Mouse (Mus musculus) forebrain, embryonic 13.5 days (tissue): ENCODE results near the gene Cpeb3. TPM values are rescaled to one million over a fixed set of nuclear protein-coding genes. Genes with fewer than 3 reads are reported as not detected.

ENCODE experiments used
- ATAC-seq: fragments of 200-750 bp; cut with Nextera tagmentation; 2 replicates; pipeline ENCODE4 v1.8.0; 2017
- H3K27ac ChIP-seq: fragments of 300-500 bp; sonication (generic); 2 replicates; pipeline ENCODE4 v1.5.1; 2015; ENCODE audit warnings: inconsistent platforms, mild to moderate bottlenecking, moderate library complexity
- H3K27me3 ChIP-seq: fragments of 300-500 bp; sonication (generic); 2 replicates; pipeline ENCODE4 v1.6.1; 2015; ENCODE audit warnings: mild to moderate bottlenecking, inconsistent platforms
- H3K36me3 ChIP-seq: fragments of 300-500 bp; sonication (generic); 2 replicates; pipeline ENCODE4 v1.6.1; 2015; ENCODE audit warnings: mild to moderate bottlenecking, inconsistent platforms; ENCODE audit not compliant: poor library complexity, severe bottlenecking
- H3K4me1 ChIP-seq: fragments of 300-500 bp; sonication (generic); 2 replicates; pipeline ENCODE4 v1.6.1; 2015; ENCODE audit warnings: inconsistent platforms
- H3K4me2 ChIP-seq: fragments of 300-500 bp; sonication (generic); 2 replicates; pipeline ENCODE4 v1.6.1; 2015; ENCODE audit warnings: inconsistent platforms, mild to moderate bottlenecking, moderate library complexity
- H3K4me3 ChIP-seq: fragments of 300-500 bp; sonication (generic); 2 replicates; pipeline ENCODE4 v1.5.1; 2015; ENCODE audit warnings: mild to moderate bottlenecking, inconsistent platforms
- H3K9ac ChIP-seq: fragments of 300-500 bp; sonication (generic); 2 replicates; pipeline ENCODE4 v1.6.1; 2015; ENCODE audit warnings: mild to moderate bottlenecking, inconsistent platforms
- H3K9me3 ChIP-seq: fragments of 300-500 bp; sonication (generic); replicated peaks from 2 replicates; pipeline ENCODE4 v1.6.1; 2016; ENCODE audit warnings: inconsistent platforms
- WGBS: fragments of 180-500 bp; shearing (Covaris S2); methylation state at CpG from one replicate; pipeline ENCODE4 v1.1.7; 2015; 5-methylcytosine and 5-hydroxymethylcytosine counted together
- polyA plus RNA-seq: library from polyadenylated mRNA; unstranded; fragments of >200 nt; fragmentation: Nextera tagmentation; extraction: Ambion mirVana; gene quantifications from 2 replicates; pipeline ENCODE4 v1.2.1, GENCODE M21; 2015

The Cpeb3 gene
- polyA plus RNA-seq, 1 experiment from 2014 or later, result 4.2 TPM

- no peaks in the 10 kb centered on the region for H3K36me3 ChIP-seq
- no peaks in the 10 kb centered on the region for H3K4me1 ChIP-seq
- no peaks in the 10 kb centered on the region for H3K9me3 ChIP-seq
- no peak overlapping the region for H3K9ac ChIP-seq
- no peaks in the 10 kb centered on the region for H3K27me3 ChIP-seq
- no peak for ATAC-seq
- WGBS, result 91% methylated on average over 4 of the region's 4 CpGs
- H3K4me2 ChIP-seq, result no peak overlapping the region
- no peak overlapping the region for H3K27ac ChIP-seq
- H3K4me3 ChIP-seq, result no peak overlapping the region
Measured at GRCm38 (mm10) chr19:37133666-37134065, 74.7 kb downstream of the Cpeb3 start.

GRCm38 (mm10) chr19:37131660-37132059 lies 76.7 kb downstream of the Cpeb3 start:
- Histone ChIP-seq H3K9ac (no peak overlapping the region), H3K27me3 (no peaks in the 10 kb centered on the region), H3K27ac (no peak overlapping the region), H3K9me3 (no peaks in the 10 kb centered on the region), H3K4me3 (no peak overlapping the region), H3K4me1 (no peaks in the 10 kb centered on the region), H3K4me2 (no peak overlapping the region), H3K36me3 (no peaks in the 10 kb centered on the region)
- no peak for ATAC-seq
- 94% methylated on average over 1 of the region's 1 CpGs for WGBS

- Histone ChIP-seq H3K4me1 (no peaks in the 10 kb centered on the region), H3K4me3 (no peak overlapping the region), H3K27me3 (no peaks in the 10 kb centered on the region), H3K27ac (no peak overlapping the region), H3K9ac (no peak overlapping the region), H3K36me3 (no peaks in the 10 kb centered on the region), H3K4me2 (no peak overlapping the region), H3K9me3 (no peaks in the 10 kb centered on the region)
- 97% methylated on average over 4 of the region's 4 CpGs for WGBS
- no peak for ATAC-seq
Measured at GRCm38 (mm10) chr19:37128461-37128860, 79.9 kb downstream of the Cpeb3 start.

- Histone ChIP-seq H3K9ac (no peak overlapping the region), H3K9me3 (no peaks in the 10 kb centered on the region), H3K4me1 (no peaks in the 10 kb centered on the region), H3K27ac (no peak overlapping the region), H3K36me3 (no peaks in the 10 kb centered on the region), H3K4me3 (no peak overlapping the region), H3K4me2 (no peak overlapping the region), H3K27me3 (no peaks in the 10 kb centered on the region)
- WGBS, result 77% methylated on average over 5 of the region's 5 CpGs
- no peak for ATAC-seq
Measured at GRCm38 (mm10) chr19:37127018-37127567, 81.3 kb downstream of the Cpeb3 start.

GRCm38 (mm10) chr19:37124961-37125360 lies 83.4 kb downstream of the Cpeb3 start:
- Histone ChIP-seq H3K27me3 (no peaks in the 10 kb centered on the region), H3K9ac (no peak overlapping the region), H3K4me2 (no peak overlapping the region), H3K27ac (no peak overlapping the region), H3K4me3 (no peak overlapping the region), H3K4me1 (no peaks in the 10 kb centered on the region), H3K36me3 (no peaks in the 10 kb centered on the region), H3K9me3 (no peaks in the 10 kb centered on the region)
- ATAC-seq, result no peak

- Histone ChIP-seq H3K36me3 (no peaks in the 10 kb centered on the region), H3K27me3 (no peaks in the 10 kb centered on the region), H3K4me2 (no peak overlapping the region), H3K4me3 (no peak overlapping the region), H3K27ac (no peak overlapping the region), H3K9ac (no peak overlapping the region), H3K4me1 (no peaks in the 10 kb centered on the region), H3K9me3 (no peaks in the 10 kb centered on the region)
- WGBS, result 70% methylated on average over 2 of the region's 2 CpGs
- no peak for ATAC-seq
Measured at GRCm38 (mm10) chr19:37119281-37119680, 89.1 kb downstream of the Cpeb3 start.

- H3K36me3 ChIP-seq, result no peaks in the 10 kb centered on the region
- no peaks in the 10 kb centered on the region for H3K4me1 ChIP-seq
- no peak overlapping the region for H3K4me3 ChIP-seq
- H3K27me3 ChIP-seq, result no peaks in the 10 kb centered on the region
- WGBS, result 97% methylated on average over 1 of the region's 1 CpGs
- no peak overlapping the region for H3K27ac ChIP-seq
- ATAC-seq, result no peak
- no peak overlapping the region for H3K9ac ChIP-seq
- H3K4me2 ChIP-seq, result no peak overlapping the region
- H3K9me3 ChIP-seq, result no peaks in the 10 kb centered on the region
Measured at GRCm38 (mm10) chr19:37115824-37116223, 92.6 kb downstream of the Cpeb3 start.

GRCm38 (mm10) chr19:37115374-37115773 lies 93.0 kb downstream of the Cpeb3 start:
- Histone ChIP-seq H3K9me3 (no peaks in the 10 kb centered on the region), H3K4me3 (no peak overlapping the region), H3K27me3 (no peaks in the 10 kb centered on the region), H3K27ac (no peak overlapping the region), H3K4me1 (no peaks in the 10 kb centered on the region), H3K36me3 (no peaks in the 10 kb centered on the region), H3K9ac (no peak overlapping the region), H3K4me2 (no peak overlapping the region)
- ATAC-seq, result no peak
- WGBS, result 87% methylated on average over 8 of the region's 8 CpGs

- Histone ChIP-seq H3K27me3 (no peaks in the 10 kb centered on the region), H3K27ac (no peak overlapping the region), H3K36me3 (no peaks in the 10 kb centered on the region), H3K4me1 (no peaks in the 10 kb centered on the region), H3K9ac (no peak overlapping the region), H3K4me2 (no peak overlapping the region), H3K4me3 (no peak overlapping the region), H3K9me3 (no peaks in the 10 kb centered on the region)
- WGBS, result 86% methylated on average over 6 of the region's 6 CpGs
- ATAC-seq, result no peak
Measured at GRCm38 (mm10) chr19:37111831-37112230, 96.6 kb downstream of the Cpeb3 start.

- no peak for ATAC-seq
- WGBS, result 88% methylated on average over 1 of the region's 1 CpGs
Measured at GRCm38 (mm10) chr19:37110494-37110893, 97.9 kb downstream of the Cpeb3 start.

GRCm38 (mm10) chr19:37109853-37110252 lies 98.5 kb downstream of the Cpeb3 start:
- no peaks in the 10 kb centered on the region for H3K9me3 ChIP-seq
- no peaks in the 10 kb centered on the region for H3K27me3 ChIP-seq
- H3K4me1 ChIP-seq, result no peaks in the 10 kb centered on the region
- no peak overlapping the region for H3K27ac ChIP-seq
- H3K4me2 ChIP-seq, result no peak overlapping the region
- no peak for ATAC-seq
- no peaks in the 10 kb centered on the region for H3K36me3 ChIP-seq
- WGBS, result 82% methylated on average over 4 of the region's 4 CpGs
- H3K9ac ChIP-seq, result no peak overlapping the region
- H3K4me3 ChIP-seq, result no peak overlapping the region

More at GRCm38 (mm10) chr19:37110494-37110893, 97.9 kb downstream of the Cpeb3 start:
- no peak overlapping the region for H3K4me3 ChIP-seq
- H3K27ac ChIP-seq, result no peak overlapping the region
- no peaks in the 10 kb centered on the region for H3K4me1 ChIP-seq
- no peak overlapping the region for H3K9ac ChIP-seq
- no peaks in the 10 kb centered on the region for H3K27me3 ChIP-seq
- H3K36me3 ChIP-seq, result no peaks in the 10 kb centered on the region
- no peak overlapping the region for H3K4me2 ChIP-seq
- no peaks in the 10 kb centered on the region for H3K9me3 ChIP-seq

GRCm38 (mm10) chr19:37100689-37101088 lies 107.7 kb downstream of the Cpeb3 start:
- no peaks in the 10 kb centered on the region for H3K36me3 ChIP-seq
- no peak overlapping the region for H3K9ac ChIP-seq
- no peaks in the 10 kb centered on the region for H3K9me3 ChIP-seq
- no peak overlapping the region for H3K4me3 ChIP-seq
- H3K27me3 ChIP-seq, result no peaks in the 10 kb centered on the region
- no peaks in the 10 kb centered on the region for H3K4me1 ChIP-seq
- no peak for ATAC-seq
- H3K27ac ChIP-seq, result no peak overlapping the region
- 68% methylated on average over 2 of the region's 2 CpGs for WGBS
- H3K4me2 ChIP-seq, result no peak overlapping the region

- 79% methylated on average over 4 of the region's 4 CpGs for WGBS
Measured at GRCm38 (mm10) chr19:37095666-37096330, 112.6 kb downstream of the Cpeb3 start.

More at GRCm38 (mm10) chr19:37095666-37096330, 112.6 kb downstream of the Cpeb3 start:
- Histone ChIP-seq H3K9ac (no peak overlapping the region), H3K36me3 (no peaks in the 10 kb centered on the region), H3K27me3 (no peaks in the 10 kb centered on the region), H3K9me3 (no peaks in the 10 kb centered on the region), H3K4me2 (no peak overlapping the region), H3K27ac (no peak overlapping the region), H3K4me1 (peaks cover 1% of the 10 kb centered on the region; the same call in 1 of the 2 replicates), H3K4me3 (no peak overlapping the region)
- no peak for ATAC-seq
